Mouse (Mus musculus): ENCODE measurements at regions not wholly inside any gene's neighbourhood (a gene's known extent, or its start where the extent isn't known, plus 50 kb on each side); places are given as distances from the start of the nearest gene placed in this dataset.

DNA sequence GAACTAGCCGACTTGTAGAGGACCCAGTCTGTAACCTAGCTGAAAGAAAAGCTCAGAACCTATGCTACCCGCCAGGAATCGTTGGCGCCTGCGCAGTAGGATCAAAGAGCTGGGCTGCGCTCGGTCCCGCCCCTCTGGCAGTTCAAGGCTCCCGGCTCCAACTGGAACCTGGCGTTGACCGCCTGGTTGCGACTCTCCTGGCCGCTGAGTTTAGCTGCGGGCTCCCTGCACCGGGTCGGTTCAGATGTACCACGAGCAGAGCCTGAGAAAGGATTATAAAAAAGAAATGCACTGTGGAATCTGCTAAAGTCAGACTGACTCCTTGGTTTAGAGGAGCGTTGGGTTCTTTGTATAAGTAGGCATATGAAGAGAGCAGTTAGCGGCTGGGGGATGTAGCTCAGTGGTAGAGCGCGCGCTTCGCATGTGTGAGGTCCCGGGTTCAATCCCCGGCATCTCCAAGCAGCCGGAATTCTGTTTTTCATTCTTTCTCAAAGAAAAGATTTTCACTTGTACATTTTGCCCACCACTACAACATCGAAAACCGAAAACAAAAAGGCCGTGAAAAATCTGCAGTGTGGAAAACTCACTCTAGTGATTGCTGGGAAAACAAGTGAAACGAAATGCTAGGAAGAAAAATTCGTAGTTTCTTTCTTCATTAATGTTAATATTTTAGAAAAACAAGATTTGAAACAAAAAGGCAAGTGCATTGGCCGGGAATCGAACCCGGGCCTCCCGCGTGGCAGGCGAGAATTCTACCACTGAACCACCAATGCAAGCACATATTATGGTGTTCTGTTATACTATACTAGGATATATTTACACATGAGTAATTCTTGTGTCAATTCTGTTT lies 55.5 kb upstream of the Gpd2 start:
- peaks cover 0 to 3% of the 10 kb centered on the region in 2 experiments; a peak in 1 of 4 replicates for H3K4me1 ChIP-seq (ENCODE audit: control insufficient read depth in 1 of 2, insufficient read depth in 2 of 2, low read length in 2 of 2)
- no peaks in the 10 kb centered on the region for H3K9me3 ChIP-seq (replicated peaks; ENCODE audit: insufficient read depth, low read length)
- H3K4me3 ChIP-seq (ENCODE audit: control insufficient read depth in 1 of 2, insufficient read depth in 1 of 2, low read depth in 2 of 2, low read length in 2 of 2), result peak overlapping the region; percentile 73 to 95
- H3K9ac ChIP-seq (ENCODE audit: control insufficient read depth, low read depth, low read length, poor library complexity, severe bottlenecking), result peak overlapping the region; percentile 95
- TF ChIP-seq NRF1 (IDR thresholded peaks at IDR 0.05; ENCODE audit: insufficient read depth, low read depth, low read length, poor library complexity, severe bottlenecking) (peak; percentile 70), POLR2A (IDR thresholded peaks at IDR 0.05; ENCODE audit: control insufficient read depth in 1 of 2, insufficient read depth in 1 of 2, low read depth in 1 of 2, low read length in 2 of 2, poor library complexity in 1 of 2) (peak in 1 of 2 experiments; percentile 47; a peak in 1 of 4 replicates), TAL1 (IDR thresholded peaks at IDR 0.05; ENCODE audit: low read length) (no peak), ELF1 (IDR thresholded peaks at IDR 0.05; ENCODE audit: low read depth, low read length) (peak; percentile 60; the same call in 1 of the 2 replicates), MAFK (IDR thresholded peaks at IDR 0.05; ENCODE audit: borderline replicate concordance, low read depth, low read length) (peak; percentile 93), SIN3A (IDR thresholded peaks at IDR 0.05; ENCODE audit: low read length) (peak; percentile 56), TCF12 (IDR thresholded peaks at IDR 0.05; ENCODE audit: low read depth, low read length) (peak; percentile 7; the same call in 1 of the 2 replicates), EP300 (IDR thresholded peaks at IDR 0.05; ENCODE audit: low read depth in 1 of 2, low read length in 2 of 2) (no peak), JUND (IDR thresholded peaks at IDR 0.05; ENCODE audit: low read depth, low read length) (no peak), TBP (IDR thresholded peaks at IDR 0.05; ENCODE audit: low read depth, low read length) (peak; percentile 99), E2F4 (IDR thresholded peaks at IDR 0.05; ENCODE audit: borderline replicate concordance, low read depth, low read length) (peak; percentile 76; the same call in 1 of the 2 replicates), KAT2A (conservative IDR thresholded peaks at IDR 0.05; ENCODE audit: low read depth, low read length) (peak; percentile 62; the same call in 1 of the 2 replicates), HCFC1 (IDR thresholded peaks at IDR 0.05; ENCODE audit: low read depth, low read length) (peak; percentile 65), MYC (IDR thresholded peaks at IDR 0.05; ENCODE audit: low read depth, low read length) (0 out of 2 replicates have a peak, but pooled peaks have one; percentile 21), NELFE (IDR thresholded peaks at IDR 0.05; ENCODE audit: low read depth, low read length) (peak; percentile 46)
- H3K27ac ChIP-seq (ENCODE audit: control insufficient read depth, low read depth, low read length), result peak overlapping the region; percentile 88
- peaks cover 0 to 7% of the 10 kb centered on the region in 2 experiments; a peak in 2 of 4 replicates for H3K36me3 ChIP-seq (ENCODE audit: control insufficient read depth in 1 of 2, insufficient read depth in 2 of 2, low read length in 2 of 2)
- H3K79me2 ChIP-seq (ENCODE audit: control insufficient read depth, insufficient read depth, low read length, poor library complexity), result peaks cover 2% of the 10 kb centered on the region; the same call in 1 of the 2 replicates
- peak; percentile 91 for DNase-seq (ENCODE audit: low read depth, low spot score)
- H3K27me3 ChIP-seq (ENCODE audit: control insufficient read depth in 1 of 2, insufficient read depth in 2 of 2, low read length in 2 of 2), result no peaks in the 10 kb centered on the region

DNA sequence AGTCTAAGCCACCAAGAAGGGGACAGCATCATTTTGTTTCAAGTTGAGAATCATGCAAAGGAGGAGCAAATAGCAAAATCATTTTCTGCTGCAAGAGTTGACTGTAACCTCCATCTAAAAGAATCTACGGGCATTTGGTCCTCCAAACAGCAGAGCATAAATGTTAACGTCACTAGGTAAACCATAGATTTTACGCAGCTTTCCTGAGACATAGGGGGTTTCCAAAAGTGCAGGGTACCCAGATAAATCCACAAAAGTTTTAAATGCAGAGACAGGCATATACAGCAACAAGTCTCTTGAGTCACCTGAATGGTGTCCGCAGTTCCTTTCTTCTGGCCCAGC lies 56.1 kb upstream of the Gpd2 start:
- H3K27me3 ChIP-seq (ENCODE audit: control insufficient read depth in 1 of 2, insufficient read depth in 2 of 2, low read length in 2 of 2), result no peaks in the 10 kb centered on the region
- no peak for DNase-seq (ENCODE audit: low read depth, low spot score)
- H3K36me3 ChIP-seq (ENCODE audit: control insufficient read depth in 1 of 2, insufficient read depth in 2 of 2, low read length in 2 of 2), result peaks cover 0 to 7% of the 10 kb centered on the region in 2 experiments; a peak in 2 of 4 replicates
- TF ChIP-seq POLR2AphosphoS2 (IDR thresholded peaks at IDR 0.05; ENCODE audit: low read length) (peak; percentile 30; the same call in 1 of the 2 replicates), SMC3 (IDR thresholded peaks at IDR 0.05; ENCODE audit: low read depth, low read length) (no peak)
- H3K27ac ChIP-seq (ENCODE audit: control insufficient read depth, low read depth, low read length), result peak overlapping the region; percentile 88
- no peaks in the 10 kb centered on the region for H3K9me3 ChIP-seq (replicated peaks; ENCODE audit: insufficient read depth, low read length)
- H3K9ac ChIP-seq (ENCODE audit: control insufficient read depth, low read depth, low read length, poor library complexity, severe bottlenecking), result peak overlapping the region; percentile 95
- H3K79me2 ChIP-seq (ENCODE audit: control insufficient read depth, insufficient read depth, low read length, poor library complexity), result peaks cover 2% of the 10 kb centered on the region; the same call in 1 of the 2 replicates
- H3K4me1 ChIP-seq (ENCODE audit: control insufficient read depth in 1 of 2, insufficient read depth in 2 of 2, low read length in 2 of 2), result peaks cover 0 to 3% of the 10 kb centered on the region in 2 experiments; a peak in 1 of 4 replicates
- peak overlapping the region; percentile 73 to 95 for H3K4me3 ChIP-seq (ENCODE audit: control insufficient read depth in 1 of 2, insufficient read depth in 1 of 2, low read depth in 2 of 2, low read length in 2 of 2)
